Mouse (Mus musculus) retina, postnatal 1 day (tissue): ENCODE data around the gene Rpa2.

Source experiments
- DNase-seq: peaks from one replicate; pipeline ENCODE4 v3.0.0-alpha.2; 2012

Rpa2 gene

GRCm38 (mm10) chr4:132805146-132805545 lies 37.0 kb downstream of the Rpa2 start:
- DNase-seq, result no peak

GRCm38 (mm10) chr4:132805599-132806197 lies 37.6 kb downstream of the Rpa2 start:
- DNase-seq, result no peak

- DNase-seq, result no peak
Measured at GRCm38 (mm10) chr4:132806620-132807191, 38.6 kb downstream of the Rpa2 start.

DNA sequence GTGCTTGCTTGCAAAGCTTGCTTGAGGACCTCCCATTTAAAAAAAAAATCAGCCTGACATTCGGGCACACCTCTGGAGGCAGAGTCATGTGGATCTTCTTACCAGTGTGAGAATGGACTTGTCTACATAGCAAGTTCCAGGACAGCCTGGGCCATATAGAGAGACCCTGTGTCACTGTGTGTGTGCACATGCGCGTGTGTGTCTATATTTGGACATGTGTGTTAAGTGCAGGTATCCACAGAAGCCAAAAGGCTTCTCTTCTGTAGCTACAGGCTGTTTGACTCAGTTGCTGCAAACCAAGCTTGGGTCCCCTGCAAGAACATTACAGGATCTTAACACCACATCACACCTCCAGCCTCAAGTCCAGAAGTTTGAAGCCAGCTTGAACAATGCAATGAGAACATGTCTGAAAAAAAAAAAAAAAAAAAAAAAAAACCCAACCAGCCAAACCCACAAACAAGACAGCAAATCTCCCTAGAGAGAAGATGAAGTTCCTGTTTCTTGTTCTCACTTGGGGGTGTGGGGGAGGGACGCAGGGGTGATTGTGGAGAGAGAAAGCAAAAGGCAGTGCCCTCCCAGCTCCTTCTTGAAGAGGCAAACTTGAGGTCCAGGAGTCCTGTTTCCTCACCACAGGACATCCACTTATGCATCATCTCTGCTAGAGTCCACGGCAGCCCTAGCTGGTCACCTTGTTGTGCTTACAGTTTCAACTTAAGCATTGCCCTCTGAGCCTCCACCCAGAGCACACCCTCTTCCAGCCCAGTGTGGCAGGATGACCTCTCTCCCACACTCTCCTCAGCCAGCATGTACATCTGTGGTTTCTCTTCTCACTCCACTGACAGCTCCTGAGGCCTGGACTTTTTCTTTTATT lies 39.9 kb downstream of the Rpa2 start:
- no peak for DNase-seq

DNA sequence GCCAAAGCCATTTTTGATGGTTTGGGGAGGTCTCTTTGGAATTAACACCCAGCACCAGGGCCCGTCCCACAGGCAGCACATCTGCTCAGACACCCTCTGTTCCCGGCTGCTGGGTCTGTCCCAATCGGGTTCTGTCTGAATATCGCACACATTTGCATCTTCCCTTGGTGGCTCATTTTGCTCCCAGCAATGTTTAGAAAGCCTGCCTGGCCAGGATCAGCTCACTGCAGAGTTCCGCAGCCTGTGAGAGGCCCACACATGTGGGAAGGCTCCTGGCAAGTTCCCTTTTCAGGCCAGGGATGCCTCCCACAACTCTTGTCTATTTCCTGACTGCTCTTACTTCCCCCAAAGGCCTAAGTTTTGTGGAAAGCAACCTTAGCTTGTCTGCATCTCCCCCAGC lies 41.5 kb downstream of the Rpa2 start:
- no peak for DNase-seq

DNA sequence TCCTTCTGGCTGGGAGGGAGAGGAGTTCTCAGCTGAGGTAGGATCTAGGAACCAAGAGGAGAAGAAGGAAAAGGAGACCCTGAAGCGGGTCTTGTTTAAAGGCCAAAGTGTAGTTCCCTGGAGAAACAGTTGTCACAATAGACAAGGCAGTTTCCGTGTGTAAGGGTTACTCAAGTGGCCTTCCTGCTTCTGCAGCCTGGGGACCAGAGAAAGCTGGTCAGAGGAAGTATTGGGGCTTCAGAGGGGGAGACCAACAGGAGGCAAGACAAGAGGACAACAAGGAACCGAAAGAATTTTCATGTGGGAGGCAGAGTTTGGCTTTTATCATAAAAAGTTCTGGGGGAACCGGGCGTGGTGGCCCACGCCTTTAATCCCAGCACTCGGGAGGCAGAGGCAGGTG lies 48.3 kb downstream of the Rpa2 start:
- no peak for DNase-seq

GRCm38 (mm10) chr4:132816855-132817254 lies 48.7 kb downstream of the Rpa2 start:
- DNase-seq, result no peak

DNA sequence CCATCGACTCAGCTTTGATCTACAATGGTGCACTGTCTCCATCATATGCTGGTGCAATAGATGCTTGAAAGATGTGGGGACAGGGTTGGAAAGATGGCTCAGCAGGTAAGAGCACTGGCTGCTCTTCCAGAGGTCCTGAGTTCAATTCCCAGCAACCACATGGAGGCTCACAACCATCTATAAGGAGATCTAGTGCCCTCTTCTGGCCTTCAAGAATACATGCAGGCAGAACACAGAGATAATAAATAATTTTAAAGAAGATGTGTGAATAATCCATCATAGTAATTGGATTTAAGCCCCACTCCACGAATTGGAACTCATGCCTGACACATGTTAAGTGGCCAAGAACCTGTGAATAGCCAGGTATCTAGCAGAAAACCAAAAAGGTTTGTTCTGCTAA lies 50.3 kb downstream of the Rpa2 start:
- DNase-seq, result no peak

- peak; percentile 60 for DNase-seq
Measured at GRCm38 (mm10) chr4:132823614-132824366, 55.7 kb downstream of the Rpa2 start.
